Mouse (Mus musculus) limb, embryonic 10.5 days (tissue): ENCODE measurements around the gene Gm10715. TPM values are rescaled to one million over a fixed set of nuclear protein-coding genes. Genes with fewer than 3 reads are reported as not detected.
"Not testable (repeated sequence)": the region's sequence is repeated elsewhere in the genome, so short reads cannot be mapped to it uniquely, and the experiment has no call there.

ENCODE experiments used
- DNase-seq: peaks from one replicate; pipeline ENCODE4 v3.0.0-alpha.2; 2017; ENCODE audit warnings: low spot score
- H3K27ac ChIP-seq: fragments of 300-500 bp; sonication (generic); 2 replicates; pipeline ENCODE4 v1.5.1; 2016; ENCODE audit warnings: mild to moderate bottlenecking
- H3K27me3 ChIP-seq: fragments of 300-500 bp; sonication (generic); 2 replicates; pipeline ENCODE4 v1.6.1; 2016; ENCODE audit warnings: low read depth, mild to moderate bottlenecking; ENCODE audit not compliant: poor library complexity, severe bottlenecking
- H3K36me3 ChIP-seq: fragments of 300-500 bp; sonication (generic); 2 replicates; pipeline ENCODE4 v1.6.1; 2016; ENCODE audit warnings: mild to moderate bottlenecking, moderate library complexity
- H3K4me1 ChIP-seq: fragments of 300-500 bp; sonication (generic); 2 replicates; pipeline ENCODE4 v1.6.1; 2016
- H3K4me3 ChIP-seq: fragments of 300-500 bp; sonication (generic); 2 replicates; pipeline ENCODE4 v1.5.1; 2016; ENCODE audit warnings: mild to moderate bottlenecking, moderate library complexity
- H3K9me3 ChIP-seq: fragments of 300-500 bp; sonication (generic); replicated peaks from 2 replicates; pipeline ENCODE4 v1.6.1; 2016; ENCODE audit warnings: mild to moderate bottlenecking
- WGBS: fragments of 180-500 bp; shearing (Covaris S2); methylation state at CpG from one replicate; pipeline ENCODE4 v1.1.7; 2016; 5-methylcytosine and 5-hydroxymethylcytosine counted together
- microRNA-seq: library from miRNA; unstranded; fragments of <30 nt; microRNA quantifications from one replicate; pipeline ENCODE4, GENCODE M21; 2017
- polyA plus RNA-seq: library from polyadenylated mRNA; unstranded; fragments of >200 nt; fragmentation: Nextera tagmentation; extraction: Ambion mirVana; gene quantifications from 2 replicates; pipeline ENCODE4 v1.2.1, GENCODE M21; 2016

Gm10715 gene
- polyA plus RNA-seq, 1 experiment from 2014 or later: not detected

- 61% methylated on average over 2 of the region's 10 CpGs for WGBS
- not testable (repeated sequence) for H3K36me3 ChIP-seq, H3K4me1 ChIP-seq, H3K27ac ChIP-seq, H3K4me3 ChIP-seq, H3K27me3 ChIP-seq, H3K9me3 ChIP-seq
- DNase-seq: peak; percentile 70
These were observed 5.9 kb upstream of the Gm10715 start for GRCm38 (mm10) chr9:3030677-3031318.

- not testable (repeated sequence) for H3K4me1 ChIP-seq, H3K4me3 ChIP-seq, H3K9me3 ChIP-seq, H3K36me3 ChIP-seq, H3K27ac ChIP-seq, DNase-seq, H3K27me3 ChIP-seq
- WGBS: 57% methylated on average over 1 of the region's 8 CpGs
These were observed 2.4 kb upstream of the Gm10715 start, which contains the start of gene Gm17535 for GRCm38 (mm10) chr9:3034299-3034698. TSS of gene Gm17535 (plus strand) at chr9:3034599.

- not testable (repeated sequence) for DNase-seq, H3K9me3 ChIP-seq, H3K27me3 ChIP-seq, H3K4me1 ChIP-seq, H3K27ac ChIP-seq, H3K4me3 ChIP-seq, H3K36me3 ChIP-seq
- 73% methylated on average over 4 of the region's 4 CpGs for WGBS
These were observed 1.5 kb downstream of the Gm10715 start for GRCm38 (mm10) chr9:3038161-3038560.

Small RNAs within 50 kb of the gene (microRNA-seq; reads per million reads assigned to microRNA genes)
- not detected for gene Mir101c

Other genes with a start within 250 kb of the Gm10715 start
- gene Gm10722, start 36.0 kb upstream of the Gm10715 start, polyA plus RNA-seq: not detected in 2 replicates
- not detected in 2 replicates for gene Gm11168, start 33.5 kb upstream of the Gm10715 start, polyA plus RNA-seq
- not detected in 2 replicates for gene Gm10721, start 23.7 kb upstream of the Gm10715 start, polyA plus RNA-seq
- gene Gm10720, start 21.2 kb upstream of the Gm10715 start, polyA plus RNA-seq: not detected in 2 replicates
- not detected in 2 replicates for gene Gm10719, start 19.5 kb upstream of the Gm10715 start, polyA plus RNA-seq
- not detected in 2 replicates for gene Gm10718, start 13.3 kb upstream of the Gm10715 start, polyA plus RNA-seq
- gene Gm10717, start 11.5 kb upstream of the Gm10715 start, polyA plus RNA-seq: not detected in 2 replicates
- gene Gm17535, start 2.3 kb upstream of the Gm10715 start, polyA plus RNA-seq: not detected in 2 replicates